Mouse (Mus musculus): ENCODE measurements around the gene Pde2a.

- TF ChIP-seq CTCF (IDR thresholded peaks at IDR 0.05; ENCODE audit: borderline replicate concordance, insufficient read depth, low read length), result no peak
- no peak for TF ChIP-seq POLR2A (IDR thresholded peaks at IDR 0.05; ENCODE audit: low read depth, low read length)
These were observed 60.5 kb downstream of the Pde2a start for GRCm38 (mm10) chr7:101481872-101482498.
